Mouse (Mus musculus) adrenal gland, postnatal 25 days (tissue): ENCODE measurements around the gene Smagp. TPM values are rescaled to one million over a fixed set of nuclear protein-coding genes. Genes with fewer than 3 reads are reported as not detected.

Experiments
- DNase-seq: peaks from one replicate; pipeline ENCODE4 v3.0.0; 2021; ENCODE audit warnings: mixed read lengths
- long read RNA-seq: library from polyadenylated mRNA; stranded (forward); transcript quantifications from one replicate; pipeline ENCODE4 v2.0.0, GENCODE M21; 2021
- total RNA-seq: library from RNA; stranded (reverse); gene quantifications from 2 replicates; pipeline ENCODE4 v1.2.3, GENCODE M21; 2021

Smagp gene
- total RNA-seq, result 37.9 and 39.0 TPM in 2 replicates
- long read RNA-seq, transcript Smagp-201 (4 exons, 1,135 nt), result minor isoform, 12 of 32 reads
- long read RNA-seq, transcript Smagp-202 (4 exons, 920 nt), result major isoform, 15 of 32 reads
- long read RNA-seq, partial matches to known transcripts, result 0 of 32 reads
- long read RNA-seq, other reads (novel, unspliced or antisense), result 4 of 32 reads

DNA sequence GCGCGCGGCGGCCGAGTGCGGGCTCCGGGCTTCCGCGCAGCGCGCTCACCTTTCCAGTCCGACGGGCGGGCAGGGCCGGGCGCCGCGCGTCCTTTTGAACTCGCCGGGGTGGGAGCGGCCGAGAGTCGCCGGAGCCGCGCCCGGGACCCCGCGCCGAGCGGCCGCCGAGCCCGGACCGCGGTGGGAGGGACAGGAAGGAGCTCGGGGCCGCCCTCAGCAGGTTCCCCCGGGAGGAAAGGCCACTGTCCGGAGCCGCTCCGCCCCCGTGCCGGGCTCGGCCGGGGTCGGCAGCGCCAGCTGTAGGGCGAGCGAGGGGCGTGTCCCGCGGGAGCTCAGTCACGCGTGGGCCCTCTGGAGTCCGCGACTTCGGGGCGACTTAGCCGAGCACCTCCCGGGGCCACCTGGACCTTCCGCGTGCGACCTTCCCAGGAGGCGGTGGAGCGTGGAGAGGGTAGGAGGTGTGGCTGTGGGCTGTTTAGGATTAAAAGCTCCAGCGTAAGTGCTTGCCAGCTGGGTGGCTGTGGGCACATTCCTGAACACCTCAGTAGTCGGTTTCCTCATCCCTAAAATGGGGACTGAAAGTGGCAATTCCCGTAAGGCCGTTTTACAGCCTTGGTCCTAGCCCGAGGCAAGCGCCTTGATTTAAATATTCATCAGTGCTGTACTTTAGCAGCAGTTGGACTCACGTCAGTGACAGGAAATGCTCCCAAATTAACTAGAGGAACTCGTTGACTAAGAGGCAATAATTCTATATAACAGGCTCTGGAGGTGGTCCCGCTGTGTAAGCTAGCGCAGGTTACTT, at the start of gene Smagp:
Smagp (minus strand) TSS at position 241 of the 802 bp plus-strand sequence.
- DNase-seq, result peak; percentile 68

DNA sequence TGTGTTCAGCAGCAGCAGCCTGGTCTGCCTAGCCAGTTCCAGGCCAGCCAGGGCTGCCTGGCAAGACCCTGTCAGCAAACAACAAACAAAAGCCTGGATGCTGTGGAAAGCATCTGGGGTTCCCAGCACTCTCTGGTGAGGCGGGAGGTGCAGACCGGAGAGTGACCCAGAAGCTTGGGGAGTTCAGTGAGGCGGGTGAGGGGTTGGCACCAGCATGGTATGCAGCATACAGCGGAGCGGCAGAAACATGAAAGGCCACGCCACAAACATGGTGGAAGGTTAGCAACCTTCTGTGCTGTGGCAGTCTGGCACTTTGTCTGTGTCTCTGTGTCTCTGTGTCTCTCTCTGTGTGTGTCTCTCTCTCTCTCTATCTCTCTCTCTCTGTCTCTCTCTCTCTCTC, 49.7 kb upstream of the Smagp start:
- DNase-seq, result no peak

- no peak for DNase-seq
These were observed 49.1 kb upstream of the Smagp start for GRCm38 (mm10) chr15:100685849-100686248.

DNA sequence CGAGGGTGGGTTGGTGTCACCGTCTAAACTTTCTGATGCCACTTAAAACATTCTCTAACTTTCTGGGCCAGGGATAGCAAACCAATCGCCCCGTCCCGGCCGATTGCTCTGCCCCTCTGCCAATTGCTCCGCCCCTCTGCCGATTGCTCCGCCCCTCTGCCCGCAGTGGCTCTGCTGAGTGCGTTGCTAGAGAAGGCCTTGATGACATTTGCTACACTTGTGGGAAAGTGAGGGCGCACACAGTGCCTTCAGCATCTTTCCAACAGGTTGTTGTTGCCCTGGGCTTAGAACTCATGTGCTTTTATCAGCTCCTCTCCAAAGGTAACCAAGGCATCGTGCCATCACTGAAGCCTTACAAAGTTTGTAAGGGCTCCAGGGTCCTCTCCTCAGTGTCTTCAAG, 48.5 kb upstream of the Smagp start:
- no peak for DNase-seq

- DNase-seq, result no peak
These were observed 47.7 kb upstream of the Smagp start for GRCm38 (mm10) chr15:100684450-100684849.

GRCm38 (mm10) chr15:100683041-100683440, 46.3 kb upstream of the Smagp start:
- DNase-seq, result peak; percentile 68

DNA sequence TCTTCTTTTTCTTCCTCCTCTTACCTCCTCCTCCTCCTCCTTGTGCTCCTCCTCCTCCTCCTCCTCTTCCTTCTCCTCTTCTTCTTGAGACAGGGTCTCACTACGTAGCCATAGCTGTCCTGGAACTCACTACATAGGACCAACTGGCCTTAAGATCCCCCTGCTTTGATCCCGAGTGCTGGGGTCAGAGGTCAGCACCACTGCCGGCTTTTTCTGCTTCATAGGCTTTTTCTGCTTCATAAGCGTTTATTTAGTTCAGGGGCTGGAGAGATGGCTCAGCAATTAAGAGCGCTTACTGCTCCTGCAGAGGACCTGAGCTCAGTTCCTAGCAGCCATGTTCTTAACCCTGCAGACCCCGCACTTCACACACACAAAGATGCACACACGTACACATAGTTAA, 45.0 kb upstream of the Smagp start:
- DNase-seq, result no peak

DNA sequence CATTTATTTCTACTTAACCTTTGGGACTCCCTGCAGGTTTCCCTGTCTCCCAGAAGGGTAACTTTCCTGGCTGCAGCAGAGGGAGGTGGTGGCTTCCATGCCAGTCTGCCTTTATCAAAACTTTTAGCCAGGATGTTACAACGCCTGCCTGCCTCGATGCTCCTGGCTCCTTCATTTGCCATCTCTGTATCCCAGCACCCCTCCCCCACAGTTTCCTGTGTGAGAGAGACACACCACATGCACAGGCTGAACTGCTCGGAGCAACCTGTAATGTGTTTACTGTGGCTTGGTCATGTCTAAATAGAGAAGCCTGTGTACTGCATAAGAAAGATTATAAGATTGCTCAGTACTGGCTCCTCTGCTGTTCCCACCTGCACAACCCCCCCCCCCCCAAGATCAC, 43.6 kb upstream of the Smagp start:
- no peak for DNase-seq

GRCm38 (mm10) chr15:100679005-100679404, 42.3 kb upstream of the Smagp start:
- DNase-seq, result no peak

GRCm38 (mm10) chr15:100678581-100678980, 41.8 kb upstream of the Smagp start:
- DNase-seq, result no peak

DNA sequence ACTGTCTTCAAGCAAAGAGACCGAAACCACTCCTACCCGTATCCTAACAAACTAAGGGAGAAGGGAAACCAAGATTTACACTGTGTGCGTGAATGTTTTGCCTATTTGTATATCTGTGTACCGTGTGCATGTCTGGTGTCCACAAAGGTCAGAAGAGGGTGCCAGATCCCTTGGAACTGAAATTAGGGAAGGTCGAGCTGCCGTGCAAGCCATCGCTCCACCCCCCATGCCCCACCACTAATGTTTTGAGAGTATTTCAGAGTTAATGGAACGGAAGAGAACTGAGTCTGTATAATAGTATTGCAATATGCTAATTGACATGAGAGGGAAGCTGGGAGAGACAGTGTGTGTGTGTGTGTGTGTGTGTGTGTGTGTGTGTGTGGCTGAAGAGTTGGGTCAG, 40.9 kb upstream of the Smagp start:
- no peak for DNase-seq

GRCm38 (mm10) chr15:100676521-100676920, 39.8 kb upstream of the Smagp start:
- DNase-seq, result no peak

- no peak for DNase-seq
These were observed 38.7 kb upstream of the Smagp start for GRCm38 (mm10) chr15:100675486-100675885.

- no peak for DNase-seq
These were observed 37.8 kb upstream of the Smagp start for GRCm38 (mm10) chr15:100674566-100674965.

DNA sequence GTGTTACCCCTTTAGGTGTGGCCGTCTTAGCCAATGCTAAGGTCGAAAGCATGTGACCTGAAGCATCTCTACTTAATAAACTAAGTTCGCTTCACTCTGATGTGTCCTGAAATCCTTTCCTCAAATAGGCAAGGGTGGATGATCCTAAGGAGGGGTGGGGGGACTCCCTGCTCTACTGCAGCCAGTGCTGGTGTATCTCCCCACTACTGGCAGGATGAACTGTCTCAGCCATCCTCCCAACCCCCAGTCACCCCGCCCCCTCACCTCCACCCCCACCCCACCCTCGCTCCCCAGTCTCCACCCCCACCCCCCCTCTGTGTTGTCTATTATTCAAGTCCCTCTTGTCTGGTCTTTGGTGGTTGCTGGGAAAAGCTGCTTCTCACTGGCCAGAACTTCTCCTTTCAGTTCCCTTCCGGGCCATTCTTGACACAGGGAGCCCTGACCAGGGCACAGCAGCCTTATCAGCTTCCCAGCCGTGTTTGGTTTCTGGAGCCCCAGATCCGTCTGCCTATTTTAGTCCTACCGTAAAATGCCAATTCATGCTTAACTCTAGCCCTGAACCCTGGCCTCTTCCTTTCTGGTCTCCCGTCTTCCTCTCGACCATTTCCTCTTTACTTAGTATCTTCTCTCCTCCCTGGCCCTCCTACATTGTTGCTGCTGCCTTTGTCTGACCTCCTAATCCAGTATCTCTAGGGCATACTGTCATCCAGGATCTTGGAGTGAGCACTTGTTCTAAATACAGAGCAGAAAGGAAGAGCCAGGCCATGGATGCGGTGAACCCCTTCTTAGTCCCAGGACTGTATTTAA, 37.0 kb upstream of the Smagp start:
- no peak for DNase-seq

DNA sequence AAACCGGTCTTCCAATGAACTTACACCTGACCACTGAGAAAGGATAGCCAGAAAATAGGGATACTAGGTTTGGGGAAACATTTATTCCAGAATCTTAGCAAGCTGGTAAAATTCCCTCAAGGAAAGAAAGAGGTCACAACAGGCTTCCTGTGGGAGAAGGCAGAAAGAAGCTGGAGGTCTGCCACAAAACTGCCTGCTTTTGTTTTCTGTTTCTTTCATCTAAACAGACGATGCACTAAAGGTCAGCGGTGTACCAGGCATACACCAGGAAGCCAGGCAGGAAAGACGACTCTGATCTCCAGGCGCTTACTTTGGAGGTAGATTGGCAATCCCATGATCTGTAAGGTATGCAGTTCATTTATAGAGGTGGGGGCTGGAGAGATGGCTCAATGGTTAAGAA, 34.1 kb upstream of the Smagp start:
- no peak for DNase-seq

GRCm38 (mm10) chr15:100670004-100670403, 33.3 kb upstream of the Smagp start:
- no peak for DNase-seq

DNA sequence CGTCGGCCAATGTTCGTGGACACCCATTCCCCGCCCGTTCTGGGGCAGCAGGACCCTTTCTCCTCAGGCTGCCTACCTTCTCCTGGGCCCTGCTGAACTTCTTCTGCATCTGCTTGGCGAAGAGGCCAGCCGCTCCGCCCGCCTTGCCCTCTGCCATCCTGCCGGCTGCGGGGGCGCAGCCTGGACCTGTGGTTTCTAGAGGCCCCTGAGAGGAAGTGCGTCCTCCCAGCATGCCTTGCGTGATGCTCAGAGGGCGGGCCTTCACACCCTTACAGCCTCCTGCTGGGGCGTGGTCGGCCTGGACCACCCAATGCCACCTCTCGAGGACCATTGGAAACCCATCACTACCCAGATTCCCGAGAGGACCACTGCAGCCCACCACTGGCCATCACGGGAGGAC, 32.6 kb upstream of the Smagp start, which contains the start of gene Bin2:
Bin2 (minus strand) TSS at position 217 of the 400 bp plus-strand sequence.
- DNase-seq, result no peak

- no peak for DNase-seq
These were observed 31.3 kb upstream of the Smagp start for GRCm38 (mm10) chr15:100667871-100668545.

DNA sequence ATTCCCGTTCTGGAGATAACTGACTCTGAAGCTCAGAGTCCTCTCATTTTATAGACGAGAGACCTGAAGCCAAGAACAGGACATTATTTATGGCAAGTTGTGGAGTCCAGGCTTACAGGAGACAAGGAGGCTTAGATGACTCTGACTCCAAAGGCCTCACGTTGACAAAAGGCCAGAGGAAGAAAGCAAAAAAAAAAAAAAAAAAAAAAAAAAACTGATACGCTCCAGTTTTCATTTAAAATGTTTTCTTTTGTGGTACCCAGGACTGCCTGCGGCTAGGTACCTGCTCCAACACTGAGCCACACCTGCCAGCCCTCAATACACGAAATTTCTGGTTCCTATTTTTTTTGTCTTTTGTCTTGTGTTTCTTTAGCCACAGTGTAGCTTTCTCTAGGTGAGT, 30.7 kb upstream of the Smagp start:
- DNase-seq, result no peak

DNA sequence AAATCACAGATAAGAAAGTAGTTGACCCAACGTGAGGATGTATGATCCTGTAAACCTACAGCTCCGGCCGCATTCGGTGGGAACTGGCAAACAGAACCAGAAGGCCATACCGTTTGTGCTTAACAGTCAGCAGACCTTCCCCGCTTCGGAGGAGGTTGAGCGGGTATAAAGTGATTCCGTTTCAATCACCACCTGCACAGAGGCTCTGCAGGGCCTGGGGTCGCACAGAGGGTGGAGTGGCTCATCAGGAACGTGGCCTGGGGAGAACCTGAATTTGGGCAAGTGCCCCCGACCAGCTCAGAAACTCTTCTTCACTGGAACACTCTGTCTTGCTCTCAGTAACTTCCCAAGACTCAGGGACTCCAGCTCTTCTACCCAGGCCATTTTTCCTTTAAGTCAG, 30.1 kb upstream of the Smagp start:
- no peak for DNase-seq

DNA sequence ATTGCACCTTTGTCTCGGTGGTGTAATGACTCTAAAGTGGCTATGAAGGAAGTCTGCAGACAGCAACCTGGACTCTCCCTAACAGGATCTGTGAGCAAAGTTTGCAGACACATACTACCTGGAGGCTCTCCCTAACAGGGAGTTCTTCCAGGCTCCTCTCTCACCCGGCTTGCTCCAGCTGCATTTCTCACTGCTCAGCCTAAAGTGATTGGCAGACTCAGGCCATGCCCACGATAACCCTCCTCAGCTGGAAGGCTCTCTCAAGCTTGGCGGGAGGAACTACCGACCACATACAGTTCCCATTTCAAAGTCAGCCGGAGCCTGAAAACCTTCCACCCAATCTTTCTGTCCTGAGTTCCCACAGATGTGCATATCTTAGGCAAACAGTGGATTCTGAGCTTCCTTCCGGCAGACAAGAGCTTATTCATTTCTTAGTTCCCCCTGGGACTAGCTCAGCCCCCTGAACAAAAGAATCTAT, 29.5 kb upstream of the Smagp start:
- no peak for DNase-seq
